Mouse (Mus musculus): ENCODE data around the gene Tm4sf5.

GRCm38 (mm10) chr11:70551526-70551925, 46.5 kb downstream of the Tm4sf5 start:
- TF ChIP-seq CHD2 (IDR thresholded peaks at IDR 0.05; ENCODE audit: low read depth, low read length), result no peak
- TF ChIP-seq HCFC1 (IDR thresholded peaks at IDR 0.05; ENCODE audit: borderline replicate concordance, insufficient read depth, low read length), result no peak

All from ES-E14 (cell line).